Mouse (Mus musculus): ENCODE results near the gene Itk.

Itk gene

GRCm38 (mm10) chr11:46393413-46393812 is 4.1 kb upstream of the Itk start:
- no peak for DNase-seq (ENCODE audit: low read depth, low spot score)

- no peak for DNase-seq (ENCODE audit: low read depth, low spot score)
Observed at GRCm38 (mm10) chr11:46392890-46393289, 3.6 kb upstream of the Itk start.

GRCm38 (mm10) chr11:46390621-46391020 is 1.3 kb upstream of the Itk start:
- no peak for DNase-seq (ENCODE audit: low read depth, low spot score)

- no peak for DNase-seq (ENCODE audit: low read depth, low spot score)
Observed at GRCm38 (mm10) chr11:46388438-46388837, 877 bp downstream of the Itk start.

GRCm38 (mm10) chr11:46387061-46387460 is 2.3 kb downstream of the Itk start:
- DNase-seq (ENCODE audit: low read depth, low spot score): no peak

- DNase-seq (ENCODE audit: low read depth, low spot score): no peak
Observed at GRCm38 (mm10) chr11:46386556-46386955, 2.8 kb downstream of the Itk start.

- DNase-seq (ENCODE audit: low read depth, low spot score): no peak
Observed at GRCm38 (mm10) chr11:46384925-46385324, 4.4 kb downstream of the Itk start.

- no peak for DNase-seq (ENCODE audit: low read depth, low spot score)
Observed at GRCm38 (mm10) chr11:46382466-46382865, 6.8 kb downstream of the Itk start.

GRCm38 (mm10) chr11:46380097-46380675 is 9.1 kb downstream of the Itk start:
- DNase-seq (ENCODE audit: low read depth, low spot score): no peak

- DNase-seq (ENCODE audit: low read depth, low spot score): peak; percentile 62
Observed at GRCm38 (mm10) chr11:46377819-46378782, 11.2 kb downstream of the Itk start.

GRCm38 (mm10) chr11:46377316-46377715 is 12.0 kb downstream of the Itk start:
- DNase-seq (ENCODE audit: low read depth, low spot score): no peak

GRCm38 (mm10) chr11:46375015-46375414 is 14.3 kb downstream of the Itk start:
- DNase-seq (ENCODE audit: low read depth, low spot score): no peak

GRCm38 (mm10) chr11:46373071-46374030 is 16.0 kb downstream of the Itk start:
- no peak for DNase-seq (ENCODE audit: low read depth, low spot score)

GRCm38 (mm10) chr11:46372331-46372953 is 16.9 kb downstream of the Itk start:
- DNase-seq (ENCODE audit: low read depth, low spot score): no peak

- no peak for DNase-seq (ENCODE audit: low read depth, low spot score)
Observed at GRCm38 (mm10) chr11:46371250-46371649, 18.1 kb downstream of the Itk start.

- no peak for DNase-seq (ENCODE audit: low read depth, low spot score)
Observed at GRCm38 (mm10) chr11:46370457-46370856, 18.9 kb downstream of the Itk start.

- DNase-seq (ENCODE audit: low read depth, low spot score): no peak
Observed at GRCm38 (mm10) chr11:46366357-46366756, 23.0 kb downstream of the Itk start.

GRCm38 (mm10) chr11:46365744-46366143 is 23.6 kb downstream of the Itk start:
- no peak for DNase-seq (ENCODE audit: low read depth, low spot score)

GRCm38 (mm10) chr11:46363864-46364263 is 25.5 kb downstream of the Itk start:
- no peak for DNase-seq (ENCODE audit: low read depth, low spot score)

- DNase-seq (ENCODE audit: low read depth, low spot score): no peak
Observed at GRCm38 (mm10) chr11:46362061-46363022, 27.0 kb downstream of the Itk start.
